Mouse (Mus musculus): Measurements from ENCODE around the gene Hspb7.

DNA sequence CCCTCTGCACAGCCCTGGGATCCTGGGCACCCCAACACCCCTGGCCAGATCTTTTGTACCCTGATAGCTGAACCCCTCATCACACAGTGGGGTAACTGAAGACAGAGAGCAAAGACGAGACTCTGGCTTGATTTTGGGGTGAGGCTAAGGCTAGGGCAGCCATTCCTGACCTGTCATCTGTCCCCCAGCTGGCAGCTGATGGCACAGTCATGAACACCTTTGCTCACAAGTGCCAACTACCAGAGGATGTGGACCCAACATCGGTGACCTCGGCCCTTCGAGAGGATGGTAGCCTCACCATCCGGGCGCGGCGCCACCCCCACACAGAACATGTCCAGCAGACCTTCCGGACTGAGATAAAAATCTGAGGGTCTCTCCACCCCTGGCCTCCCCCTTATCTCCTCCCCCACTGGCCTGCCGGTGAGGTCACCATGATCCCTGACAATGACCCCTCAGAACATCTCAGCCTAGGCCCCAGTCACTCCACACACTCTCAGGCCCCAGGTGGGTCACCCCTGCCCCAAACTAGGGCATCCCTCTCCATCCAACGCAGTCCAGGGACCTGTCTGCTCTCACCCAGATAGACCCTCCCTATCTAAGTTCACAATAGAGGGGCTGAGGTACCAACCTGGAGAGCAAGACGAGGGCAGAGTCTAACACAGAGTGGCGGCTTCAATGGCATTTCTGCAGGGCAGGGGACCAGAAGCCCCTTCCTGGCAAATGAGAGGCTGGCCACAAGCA, 3.3 kb downstream of the Hspb7 start:
- no peak for TF ChIP-seq EP300 (IDR thresholded peaks at IDR 0.05; ENCODE audit: low read depth)
- no peak for TF ChIP-seq CTCF (IDR thresholded peaks at IDR 0.05; ENCODE audit: low read depth)

All from liver, embryonic 14.5 days (tissue).